Mouse (Mus musculus) midbrain, embryonic 10.5 days (tissue): ENCODE results near the gene Prss38. TPM values are rescaled to one million over a fixed set of nuclear protein-coding genes. Genes with fewer than 3 reads are reported as not detected.

ENCODE experiments used
- DNase-seq: peaks from one replicate; pipeline ENCODE4 v3.0.0-alpha.2; 2017; ENCODE audit warnings: low spot score
- H3K27ac ChIP-seq: fragments of 300-500 bp; sonication (generic); replicated peaks from 2 replicates; pipeline ENCODE4 v1.5.1; 2016; ENCODE audit warnings: mild to moderate bottlenecking
- H3K27me3 ChIP-seq: fragments of 300-500 bp; sonication (generic); 2 replicates; pipeline ENCODE4 v1.6.1; 2016; ENCODE audit warnings: low read depth, mild to moderate bottlenecking; ENCODE audit not compliant: poor library complexity, severe bottlenecking
- H3K36me3 ChIP-seq: fragments of 300-500 bp; sonication (generic); 2 replicates; pipeline ENCODE4 v1.6.1; 2016; ENCODE audit warnings: mild to moderate bottlenecking, moderate library complexity
- H3K4me1 ChIP-seq: fragments of 300-500 bp; sonication (generic); 2 replicates; pipeline ENCODE4 v1.6.1; 2016
- H3K4me3 ChIP-seq: fragments of 300-500 bp; sonication (generic); 2 replicates; pipeline ENCODE4 v1.5.1; 2016; ENCODE audit warnings: mild to moderate bottlenecking, moderate library complexity
- H3K9me3 ChIP-seq: fragments of 300-500 bp; sonication (generic); replicated peaks from 2 replicates; pipeline ENCODE4 v1.6.1; 2016; ENCODE audit warnings: mild to moderate bottlenecking
- WGBS: fragments of 180-500 bp; shearing (Covaris S2); methylation state at CpG from one replicate; pipeline ENCODE4 v1.1.7; 2016; 5-methylcytosine and 5-hydroxymethylcytosine counted together
- microRNA-seq: library from miRNA; unstranded; fragments of <30 nt; microRNA quantifications from one replicate; pipeline ENCODE4, GENCODE M21; 2017
- polyA plus RNA-seq: library from polyadenylated mRNA; unstranded; fragments of >200 nt; fragmentation: Nextera tagmentation; extraction: Ambion mirVana; gene quantifications from 2 replicates; pipeline ENCODE4 v1.2.1, GENCODE M21; 2016

Gene Prss38
- polyA plus RNA-seq, 1 experiment from 2014 or later = not detected

DNA sequence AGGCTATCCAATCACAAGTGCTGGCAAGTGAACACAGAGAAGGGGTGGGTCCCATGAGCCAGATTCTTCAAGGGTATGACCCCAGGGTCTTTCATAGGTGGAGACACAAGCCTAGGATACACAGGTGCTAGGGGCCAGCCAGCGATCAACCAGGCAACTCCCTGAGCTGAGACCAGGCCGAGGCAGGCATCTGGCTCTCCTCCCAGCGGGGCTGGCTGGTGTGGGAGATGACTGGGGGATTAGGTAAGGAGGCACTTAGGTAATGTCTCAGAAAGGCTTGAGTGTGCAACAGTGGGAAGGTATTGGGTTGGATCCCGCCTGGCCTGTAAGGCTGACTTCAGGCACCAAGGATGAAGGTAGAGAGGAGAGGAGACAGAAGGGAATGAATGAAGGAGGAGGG, 40.3 kb downstream of the Prss38 start:
- 80% methylated on average over 4 of the region's 4 CpGs for WGBS
- Histone ChIP-seq H3K4me1 (peaks cover 64% of the 10 kb centered on the region), H3K9me3 (no peaks in the 10 kb centered on the region), H3K4me3 (no peak overlapping the region), H3K36me3 (0 out of 2 replicates have a peak, but pooled peaks cover 3% of the 10 kb centered on the region), H3K27ac (no peak overlapping the region), H3K27me3 (peaks cover 44% of the 10 kb centered on the region)
- no peak for DNase-seq

DNA sequence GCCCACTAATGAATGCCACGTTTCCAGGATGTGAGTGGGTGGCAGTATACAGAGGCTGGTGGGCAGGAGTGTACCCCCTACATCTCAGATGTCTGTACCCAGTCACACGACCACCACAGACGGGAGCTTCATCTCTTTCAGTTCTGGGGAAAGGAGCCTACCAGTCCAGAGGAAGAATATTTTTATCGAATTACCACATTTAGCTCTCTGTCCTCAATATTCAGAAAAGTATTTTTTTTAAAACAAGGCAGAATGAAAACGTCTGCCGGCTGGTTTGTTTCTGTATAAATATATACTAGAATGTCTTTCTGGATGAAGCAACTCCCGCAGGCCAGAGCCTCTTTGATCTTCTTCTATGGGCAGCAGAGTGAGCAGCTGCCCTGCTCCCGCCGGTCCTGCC, 42.5 kb downstream of the Prss38 start:
- Histone ChIP-seq H3K9me3 (no peaks in the 10 kb centered on the region), H3K27me3 (peaks cover 57% of the 10 kb centered on the region), H3K4me1 (peaks cover 85% of the 10 kb centered on the region), H3K27ac (no peak overlapping the region), H3K4me3 (no peak overlapping the region), H3K36me3 (0 out of 2 replicates have a peak, but pooled peaks cover 3% of the 10 kb centered on the region)
- WGBS = 44% methylated on average over 9 of the region's 9 CpGs
- DNase-seq = no peak

DNA sequence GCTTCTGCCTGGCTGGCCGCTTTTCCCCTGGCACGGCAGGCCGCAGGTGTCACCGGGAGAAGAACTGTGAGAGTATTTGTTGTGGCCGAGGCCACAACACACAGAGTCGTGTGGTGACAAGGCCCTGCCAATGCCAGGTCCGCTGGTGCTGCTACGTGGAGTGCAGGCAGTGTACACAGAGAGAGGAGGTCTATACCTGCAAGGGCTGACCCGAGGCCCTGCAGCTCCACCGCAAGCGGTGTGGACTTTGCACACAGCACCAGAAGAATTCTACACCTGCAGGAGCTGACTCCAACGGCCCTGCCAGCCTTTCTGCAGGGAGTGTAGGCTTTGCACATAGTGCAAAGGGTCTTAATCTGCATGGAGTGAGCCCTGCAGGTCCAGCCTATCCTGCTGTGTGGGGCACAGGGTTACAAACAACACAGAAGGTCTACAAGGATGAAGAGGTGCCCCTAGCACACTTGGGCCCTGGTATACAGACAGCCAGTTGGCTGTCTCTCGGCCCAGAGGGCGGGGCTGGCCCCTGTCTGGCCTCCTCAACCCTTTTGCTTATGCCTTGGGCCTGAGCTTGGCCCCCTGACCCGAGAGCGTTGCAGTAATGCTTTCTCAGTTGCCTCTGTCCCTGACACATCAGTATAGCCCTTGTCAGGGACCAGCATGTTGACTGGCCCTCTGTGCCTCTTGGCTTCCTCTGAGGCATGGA, 44.1 kb downstream of the Prss38 start:
- DNase-seq = no peak
- H3K4me3 ChIP-seq = no peak overlapping the region
- H3K4me1 ChIP-seq = peaks cover 78% of the 10 kb centered on the region
- 79% methylated on average over 16 of the region's 16 CpGs for WGBS
- 0 out of 2 replicates have a peak, but pooled peaks cover 3% of the 10 kb centered on the region for H3K36me3 ChIP-seq
- H3K9me3 ChIP-seq = no peaks in the 10 kb centered on the region
- peak overlapping the region; percentile 2 for H3K27ac ChIP-seq
- peaks cover 57% of the 10 kb centered on the region for H3K27me3 ChIP-seq

DNA sequence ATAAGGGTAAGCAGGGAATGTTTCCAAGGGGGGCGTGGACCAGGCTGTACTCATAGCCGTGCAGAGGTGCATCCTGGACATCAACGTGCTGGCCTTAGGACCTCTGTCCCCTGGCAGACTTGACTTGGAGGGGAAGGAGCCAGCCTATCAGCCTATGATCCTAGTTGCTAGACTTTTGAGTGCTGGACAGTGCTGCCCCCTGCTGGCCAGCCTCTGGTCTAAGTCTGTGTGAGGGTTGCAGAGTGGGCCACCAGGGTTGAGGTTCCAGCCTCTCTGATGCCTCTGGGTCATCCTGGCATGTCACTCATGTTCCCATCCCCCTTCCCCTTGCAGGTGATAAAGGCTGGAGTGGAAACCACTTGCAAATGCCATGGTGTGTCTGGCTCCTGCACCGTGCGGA, 44.9 kb downstream of the Prss38 start:
- peaks cover 73% of the 10 kb centered on the region for H3K4me1 ChIP-seq
- no peaks in the 10 kb centered on the region for H3K9me3 ChIP-seq
- peak; percentile 81 for DNase-seq
- peaks cover 57% of the 10 kb centered on the region for H3K27me3 ChIP-seq
- 39% methylated on average over 5 of the region's 5 CpGs for WGBS
- 0 out of 2 replicates have a peak, but pooled peaks cover 3% of the 10 kb centered on the region for H3K36me3 ChIP-seq
- peak overlapping the region; percentile 82 for H3K27ac ChIP-seq
- H3K4me3 ChIP-seq = no peak overlapping the region

DNA sequence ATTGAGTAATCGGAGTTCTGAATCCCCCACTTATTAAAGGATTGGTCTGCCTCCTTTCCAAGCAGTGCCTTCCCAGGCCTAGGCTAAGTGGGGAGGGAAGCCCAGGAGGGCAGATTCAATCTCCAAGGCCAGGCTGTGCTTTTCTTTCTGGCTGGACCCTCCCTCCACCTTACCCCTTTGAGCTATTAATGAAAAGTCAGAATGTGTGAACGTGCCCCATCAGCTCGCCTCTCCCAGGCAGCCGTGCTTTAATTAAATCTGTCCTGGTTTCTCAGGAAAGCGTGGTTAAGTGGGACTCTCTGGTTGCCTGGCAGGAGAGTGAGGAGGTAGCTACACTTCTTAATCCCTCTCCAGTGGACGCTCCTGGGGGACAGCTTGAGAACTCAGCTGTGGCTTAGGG, 45.8 kb downstream of the Prss38 start:
- H3K27ac ChIP-seq = peak overlapping the region; percentile 82
- H3K27me3 ChIP-seq = peaks cover 52% of the 10 kb centered on the region
- peak; percentile 47 for DNase-seq
- no peak overlapping the region for H3K4me3 ChIP-seq
- 0 out of 2 replicates have a peak, but pooled peaks cover 3% of the 10 kb centered on the region for H3K36me3 ChIP-seq
- 9% methylated on average over 6 of the region's 6 CpGs for WGBS
- H3K4me1 ChIP-seq = peaks cover 70% of the 10 kb centered on the region
- no peaks in the 10 kb centered on the region for H3K9me3 ChIP-seq

DNA sequence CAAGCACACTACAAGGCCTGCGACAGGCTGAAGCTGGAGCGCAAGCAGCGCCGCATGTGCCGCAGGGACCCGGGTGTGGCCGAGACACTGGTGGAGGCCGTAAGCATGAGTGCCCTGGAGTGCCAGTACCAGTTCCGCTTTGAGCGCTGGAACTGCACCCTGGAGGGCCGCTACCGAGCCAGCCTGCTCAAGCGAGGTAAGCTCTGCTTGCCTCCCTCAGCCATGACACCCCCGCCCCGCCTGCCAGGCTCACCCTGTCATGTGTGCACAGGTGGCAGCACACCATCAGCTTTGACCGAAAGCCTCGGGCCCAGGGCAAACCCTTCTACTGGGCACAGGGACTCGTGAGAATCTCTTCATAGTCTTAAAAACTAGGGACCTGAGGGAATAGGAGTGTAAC, 47.8 kb downstream of the Prss38 start:
- Histone ChIP-seq H3K27ac (no peak overlapping the region), H3K36me3 (0 out of 2 replicates have a peak, but pooled peaks cover 3% of the 10 kb centered on the region), H3K4me1 (peaks cover 64% of the 10 kb centered on the region), H3K9me3 (no peaks in the 10 kb centered on the region), H3K27me3 (peaks cover 36% of the 10 kb centered on the region), H3K4me3 (no peak overlapping the region)
- 88% methylated on average over 18 of the region's 18 CpGs for WGBS
- DNase-seq = no peak

DNA sequence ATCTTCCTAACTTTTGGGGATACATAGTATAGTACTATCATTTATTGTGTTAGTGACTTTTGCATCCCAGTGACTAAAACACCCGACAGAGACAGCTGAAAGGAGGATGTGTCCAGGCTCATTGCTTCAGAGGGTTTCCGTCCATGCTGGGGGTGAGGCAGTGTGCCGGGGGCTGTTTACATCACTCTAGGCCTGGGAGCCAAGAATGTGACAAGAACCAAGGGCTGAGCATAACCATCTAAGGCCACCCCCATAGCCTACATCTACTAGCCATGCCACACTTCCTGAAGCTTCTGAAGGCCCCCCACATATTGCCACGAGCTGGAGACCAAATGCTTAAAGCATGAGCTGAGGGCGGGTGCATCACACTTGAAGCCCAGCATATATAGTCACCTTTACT, 50.7 kb downstream of the Prss38 start:
- 81% methylated on average over 5 of the region's 5 CpGs for WGBS
- H3K9me3 ChIP-seq = no peaks in the 10 kb centered on the region
- no peak for DNase-seq

DNA sequence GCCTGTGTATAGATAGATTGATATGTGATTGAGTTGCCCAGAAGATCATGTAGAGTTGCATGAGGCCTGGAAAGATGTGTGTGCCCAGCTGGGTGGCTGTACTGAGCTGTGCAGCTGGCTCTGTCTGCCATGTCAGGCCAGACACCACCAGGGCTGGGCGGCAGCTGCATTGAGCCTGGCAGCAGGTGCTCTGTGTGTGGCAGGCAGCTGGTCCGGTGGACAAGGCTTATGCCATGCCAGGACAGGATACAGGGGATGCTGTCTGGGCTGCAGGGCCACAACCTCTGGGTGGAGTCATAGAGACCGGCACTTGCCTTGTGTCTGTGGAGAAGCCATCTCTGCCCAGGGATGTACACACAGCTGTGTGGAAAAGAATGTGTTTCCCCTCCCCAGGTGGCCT, 52.5 kb downstream of the Prss38 start:
- 91% methylated on average over 3 of the region's 3 CpGs for WGBS
- Histone ChIP-seq H3K36me3 (no peaks in the 10 kb centered on the region), H3K4me1 (peaks cover 20% of the 10 kb centered on the region), H3K27ac (no peak overlapping the region), H3K9me3 (no peaks in the 10 kb centered on the region), H3K27me3 (no peaks in the 10 kb centered on the region), H3K4me3 (no peak overlapping the region)
- no peak for DNase-seq

More for the DNA sequence above, 50.7 kb downstream of the Prss38 start:
- no peak overlapping the region for H3K27ac ChIP-seq
- H3K4me1 ChIP-seq = peaks cover 37% of the 10 kb centered on the region
- H3K36me3 ChIP-seq = no peaks in the 10 kb centered on the region
- peaks cover 13% of the 10 kb centered on the region; the same call in 1 of the 2 replicates for H3K27me3 ChIP-seq
- no peak overlapping the region for H3K4me3 ChIP-seq

Small RNA genes within 50 kb of the gene (microRNA-seq; reads per million reads assigned to microRNA genes)
- not detected for gene Gm24756

Other genes starting within 250 kb of the Prss38 start
- 0.01 TPM in 2 replicates for gene Obscn, start 239.3 kb downstream of the Prss38 start, polyA plus RNA-seq
- gene Iba57, start 211.9 kb downstream of the Prss38 start, polyA plus RNA-seq = 5.2 and 5.4 TPM in 2 replicates
- gene Gjc2, start 192.4 kb downstream of the Prss38 start, polyA plus RNA-seq = not detected in 2 replicates
- gene Guk1, start 183.4 kb downstream of the Prss38 start, polyA plus RNA-seq = 98.5 and 115 TPM in 2 replicates
- 116 and 131 TPM in 2 replicates for gene Mrpl55, start 173.2 kb downstream of the Prss38 start, polyA plus RNA-seq
- gene 2310033P09Rik, start 167.3 kb downstream of the Prss38 start, polyA plus RNA-seq = 46.8 and 52.2 TPM in 2 replicates
- gene Arf1, start 147.4 kb downstream of the Prss38 start, polyA plus RNA-seq = 633 and 659 TPM in 2 replicates
- 5.3 and 8.7 TPM in 2 replicates for gene Wnt3a, start 84.9 kb downstream of the Prss38 start, polyA plus RNA-seq
- gene Wnt9a, start 68.7 kb downstream of the Prss38 start, polyA plus RNA-seq = 7.8 and 9.7 TPM in 2 replicates
- 16.2 and 18.1 TPM in 2 replicates for gene Jmjd4, start 74.4 kb upstream of the Prss38 start, polyA plus RNA-seq
- 108 and 127 TPM in 2 replicates for gene Snap47, start 75.5 kb upstream of the Prss38 start, polyA plus RNA-seq
- gene Zfp867, start 96.8 kb upstream of the Prss38 start, polyA plus RNA-seq = 9.5 and 11.3 TPM in 2 replicates
- 36.4 and 37.7 TPM in 2 replicates for gene Zkscan17, start 151.1 kb upstream of the Prss38 start, polyA plus RNA-seq
- gene Nlrp3, start 165.9 kb upstream of the Prss38 start, polyA plus RNA-seq = 0.09 and 0.14 TPM in 2 replicates
- gene Olfr222, start 200.6 kb upstream of the Prss38 start, polyA plus RNA-seq = not detected in 2 replicates
- gene Olfr223, start 217.6 kb upstream of the Prss38 start, polyA plus RNA-seq = not detected in 2 replicates